Mouse (Mus musculus): ENCODE results near the gene Scaper. TPM values are rescaled to one million over a fixed set of nuclear protein-coding genes. Genes with fewer than 3 reads are reported as not detected.

Gene Scaper
- polyA plus RNA-seq, 1 experiment from 2014 or later, result 6.3 TPM

- 86% methylated on average over 8 of the region's 8 CpGs for WGBS
- H3K4me1 ChIP-seq, result 0 out of 2 replicates have a peak, but pooled peaks cover 3% of the 10 kb centered on the region
- H3K9me3 ChIP-seq (replicated peaks), result no peaks in the 10 kb centered on the region
- H3K27me3 ChIP-seq (ENCODE audit: low read depth, poor library complexity, severe bottlenecking), result no peaks in the 10 kb centered on the region
- H3K27ac ChIP-seq (replicated peaks), result no peak overlapping the region
- H3K4me3 ChIP-seq, result no peak overlapping the region
- no peaks in the 10 kb centered on the region for H3K36me3 ChIP-seq
- DNase-seq (ENCODE audit: low spot score), result no peak
Observed at GRCm38 (mm10) chr9:55789442-55789841, 148.5 kb downstream of the Scaper start.

GRCm38 (mm10) chr9:55712016-55712415 is 225.9 kb downstream of the Scaper start:
- WGBS, result 90% methylated on average over 4 of the region's 4 CpGs

GRCm38 (mm10) chr9:55710553-55710952 is 227.4 kb downstream of the Scaper start:
- Histone ChIP-seq H3K9me3 (replicated peaks) (no peaks in the 10 kb centered on the region), H3K27me3 (ENCODE audit: low read depth, poor library complexity, severe bottlenecking) (no peaks in the 10 kb centered on the region), H3K4me3 (no peak overlapping the region), H3K4me1 (no peaks in the 10 kb centered on the region), H3K27ac (replicated peaks) (no peak overlapping the region), H3K36me3 (no peaks in the 10 kb centered on the region)
- 82% methylated on average over 5 of the region's 5 CpGs for WGBS
- DNase-seq (ENCODE audit: low spot score), result no peak

More at GRCm38 (mm10) chr9:55712016-55712415, 225.9 kb downstream of the Scaper start:
- Histone ChIP-seq H3K27me3 (ENCODE audit: low read depth, poor library complexity, severe bottlenecking) (no peaks in the 10 kb centered on the region), H3K9me3 (replicated peaks) (no peaks in the 10 kb centered on the region), H3K36me3 (no peaks in the 10 kb centered on the region), H3K4me1 (no peaks in the 10 kb centered on the region), H3K4me3 (no peak overlapping the region), H3K27ac (replicated peaks) (no peak overlapping the region)
- no peak for DNase-seq (ENCODE audit: low spot score)

GRCm38 (mm10) chr9:55706603-55707002 is 231.3 kb downstream of the Scaper start:
- no peak for DNase-seq (ENCODE audit: low spot score)
- WGBS, result 53% methylated on average over 3 of the region's 3 CpGs
- H3K9me3 ChIP-seq (replicated peaks), result no peaks in the 10 kb centered on the region
- H3K4me3 ChIP-seq, result no peak overlapping the region
- H3K4me1 ChIP-seq, result no peaks in the 10 kb centered on the region
- no peak overlapping the region for H3K27ac ChIP-seq (replicated peaks)
- H3K36me3 ChIP-seq, result no peaks in the 10 kb centered on the region
- no peaks in the 10 kb centered on the region for H3K27me3 ChIP-seq (ENCODE audit: low read depth, poor library complexity, severe bottlenecking)

- no peak overlapping the region for H3K27ac ChIP-seq (replicated peaks)
- H3K9me3 ChIP-seq (replicated peaks), result no peaks in the 10 kb centered on the region
- 37% methylated on average over 1 of the region's 1 CpGs for WGBS
- H3K36me3 ChIP-seq, result no peaks in the 10 kb centered on the region
- peaks cover 3% of the 10 kb centered on the region; the same call in 1 of the 2 replicates for H3K27me3 ChIP-seq (ENCODE audit: low read depth, poor library complexity, severe bottlenecking)
- peaks cover 11% of the 10 kb centered on the region for H3K4me1 ChIP-seq
- no peak for DNase-seq (ENCODE audit: low spot score)
- no peak overlapping the region for H3K4me3 ChIP-seq
Observed at GRCm38 (mm10) chr9:55695307-55695706, 242.6 kb downstream of the Scaper start.

- Histone ChIP-seq H3K9me3 (replicated peaks) (no peaks in the 10 kb centered on the region), H3K4me1 (no peaks in the 10 kb centered on the region), H3K4me3 (no peak overlapping the region), H3K27ac (replicated peaks) (no peak overlapping the region), H3K27me3 (ENCODE audit: low read depth, poor library complexity, severe bottlenecking) (no peaks in the 10 kb centered on the region), H3K36me3 (no peaks in the 10 kb centered on the region)
- no peak for DNase-seq (ENCODE audit: low spot score)
Observed at GRCm38 (mm10) chr9:55677099-55677498, 260.8 kb downstream of the Scaper start.

- Histone ChIP-seq H3K4me1 (no peaks in the 10 kb centered on the region), H3K36me3 (no peaks in the 10 kb centered on the region), H3K27me3 (ENCODE audit: low read depth, poor library complexity, severe bottlenecking) (no peaks in the 10 kb centered on the region), H3K27ac (replicated peaks) (no peak overlapping the region), H3K4me3 (no peak overlapping the region), H3K9me3 (replicated peaks) (no peaks in the 10 kb centered on the region)
- WGBS, result 92% methylated on average over 2 of the region's 2 CpGs
- DNase-seq (ENCODE audit: low spot score), result no peak
Observed at GRCm38 (mm10) chr9:55646444-55646843, 291.5 kb downstream of the Scaper start.

GRCm38 (mm10) chr9:55626990-55627389 is 310.9 kb downstream of the Scaper start:
- no peaks in the 10 kb centered on the region for H3K4me1 ChIP-seq
- no peak overlapping the region for H3K4me3 ChIP-seq
- H3K36me3 ChIP-seq, result no peaks in the 10 kb centered on the region
- DNase-seq (ENCODE audit: low spot score), result no peak
- no peaks in the 10 kb centered on the region for H3K9me3 ChIP-seq (replicated peaks)
- H3K27ac ChIP-seq (replicated peaks), result no peak overlapping the region
- 82% methylated on average over 5 of the region's 5 CpGs for WGBS
- no peaks in the 10 kb centered on the region for H3K27me3 ChIP-seq (ENCODE audit: low read depth, poor library complexity, severe bottlenecking)

GRCm38 (mm10) chr9:55614711-55615110 is 323.2 kb downstream of the Scaper start:
- H3K4me3 ChIP-seq, result no peak overlapping the region
- no peak for DNase-seq (ENCODE audit: low spot score)
- no peaks in the 10 kb centered on the region for H3K9me3 ChIP-seq (replicated peaks)
- no peak overlapping the region for H3K27ac ChIP-seq (replicated peaks)
- H3K27me3 ChIP-seq (ENCODE audit: low read depth, poor library complexity, severe bottlenecking), result no peaks in the 10 kb centered on the region
- WGBS, result 90% methylated on average over 3 of the region's 3 CpGs
- no peaks in the 10 kb centered on the region for H3K4me1 ChIP-seq
- H3K36me3 ChIP-seq, result no peaks in the 10 kb centered on the region

- Histone ChIP-seq H3K4me3 (no peak overlapping the region), H3K9me3 (replicated peaks) (no peaks in the 10 kb centered on the region), H3K36me3 (no peaks in the 10 kb centered on the region), H3K27me3 (ENCODE audit: low read depth, poor library complexity, severe bottlenecking) (no peaks in the 10 kb centered on the region), H3K27ac (replicated peaks) (no peak overlapping the region), H3K4me1 (peaks cover 10% of the 10 kb centered on the region)
- no peak for DNase-seq (ENCODE audit: low spot score)
- 77% methylated on average over 4 of the region's 4 CpGs for WGBS
Observed at GRCm38 (mm10) chr9:55609751-55610150, 328.2 kb downstream of the Scaper start.

- H3K27me3 ChIP-seq (ENCODE audit: low read depth, poor library complexity, severe bottlenecking), result no peaks in the 10 kb centered on the region
- DNase-seq (ENCODE audit: low spot score), result no peak
- 57% methylated on average over 7 of the region's 7 CpGs for WGBS
- no peak overlapping the region for H3K27ac ChIP-seq (replicated peaks)
- no peaks in the 10 kb centered on the region for H3K9me3 ChIP-seq (replicated peaks)
- peaks cover 10% of the 10 kb centered on the region for H3K4me1 ChIP-seq
- no peaks in the 10 kb centered on the region for H3K36me3 ChIP-seq
- H3K4me3 ChIP-seq, result no peak overlapping the region
Observed at GRCm38 (mm10) chr9:55608701-55609531, 329.0 kb downstream of the Scaper start.

- H3K4me3 ChIP-seq, result no peak overlapping the region
- H3K27ac ChIP-seq (replicated peaks), result no peak overlapping the region
- H3K9me3 ChIP-seq (replicated peaks), result no peaks in the 10 kb centered on the region
- H3K27me3 ChIP-seq (ENCODE audit: low read depth, poor library complexity, severe bottlenecking), result no peaks in the 10 kb centered on the region
- no peak for DNase-seq (ENCODE audit: low spot score)
- no peaks in the 10 kb centered on the region for H3K4me1 ChIP-seq
- no peaks in the 10 kb centered on the region for H3K36me3 ChIP-seq
Observed at GRCm38 (mm10) chr9:55598594-55598993, 339.3 kb downstream of the Scaper start.

GRCm38 (mm10) chr9:55586141-55586540 is 351.8 kb downstream of the Scaper start:
- Histone ChIP-seq H3K9me3 (replicated peaks) (no peaks in the 10 kb centered on the region), H3K36me3 (no peaks in the 10 kb centered on the region), H3K4me3 (no peak overlapping the region), H3K27me3 (ENCODE audit: low read depth, poor library complexity, severe bottlenecking) (no peaks in the 10 kb centered on the region), H3K27ac (replicated peaks) (no peak overlapping the region), H3K4me1 (peaks cover 7% of the 10 kb centered on the region)
- 94% methylated on average over 6 of the region's 6 CpGs for WGBS
- no peak for DNase-seq (ENCODE audit: low spot score)
